Mouse (Mus musculus) cerebellum, adult 2 months (tissue): ENCODE measurements around the gene Cnbd2. TPM values are rescaled to one million over a fixed set of nuclear protein-coding genes. Genes with fewer than 3 reads are reported as not detected.
"Not testable (repeated sequence)": the region's sequence is repeated elsewhere in the genome, so short reads cannot be mapped to it uniquely, and the experiment has no call there.

Experiments used
- DNase-seq, 2 experiments: peaks; one replicate each; pipeline ENCODE4 v3.0.0; 2021
- H3K27ac ChIP-seq: fragments of 200-500 bp; 2 replicates; pipeline ENCODE4 v1.5.1; 2012; ENCODE audit warnings: low read length, control low read depth, inconsistent platforms; ENCODE audit not compliant: insufficient read depth
- H3K27me3 ChIP-seq: fragments of 200-500 bp; 2 replicates; pipeline ENCODE4 v1.6.1; 2012; ENCODE audit warnings: inconsistent platforms, mild to moderate bottlenecking, low read length, moderate library complexity; ENCODE audit not compliant: control insufficient read depth, insufficient read depth
- H3K4me1 ChIP-seq: fragments of 200-500 bp; 2 replicates; pipeline ENCODE4 v1.6.1; 2011; ENCODE audit warnings: low read length; ENCODE audit not compliant: control insufficient read depth, insufficient read depth
- H3K4me3 ChIP-seq: fragments of 200-500 bp; replicated peaks from 2 replicates; pipeline ENCODE3; 2011; ENCODE audit warnings: mild to moderate bottlenecking, low read depth, low read length, control low read depth; ENCODE audit not compliant: insufficient read depth
- CTCF ChIP-seq: fragments of 200-500 bp; IDR thresholded peaks from 2 replicates; pipeline ENCODE4 v1.5.1; 2011; ENCODE audit warnings: low read depth, mild to moderate bottlenecking, control low read depth, low read length, moderate library complexity, borderline replicate concordance; ENCODE audit not compliant: insufficient read depth
- POLR2A ChIP-seq: fragments of 200-500 bp; IDR thresholded peaks from 2 replicates; pipeline ENCODE4 v1.6.1; 2011; ENCODE audit warnings: low read length, control low read depth, borderline replicate concordance; ENCODE audit not compliant: insufficient read depth
- WGBS: fragments of 180-500 bp; shearing (Covaris S2); methylation state at CpG from one replicate; pipeline ENCODE4 v1.1.7; 2018; 5-methylcytosine and 5-hydroxymethylcytosine counted together
- polyA plus RNA-seq: library from polyadenylated mRNA; depleted of rRNA; stranded (reverse); fragments of >200 nt; gene quantifications from 2 replicates; pipeline ENCODE4 v1.2.3, GENCODE M21; 2012

Gene Cnbd2
- polyA plus RNA-seq, 1 experiment: 9.5 TPM

DNA sequence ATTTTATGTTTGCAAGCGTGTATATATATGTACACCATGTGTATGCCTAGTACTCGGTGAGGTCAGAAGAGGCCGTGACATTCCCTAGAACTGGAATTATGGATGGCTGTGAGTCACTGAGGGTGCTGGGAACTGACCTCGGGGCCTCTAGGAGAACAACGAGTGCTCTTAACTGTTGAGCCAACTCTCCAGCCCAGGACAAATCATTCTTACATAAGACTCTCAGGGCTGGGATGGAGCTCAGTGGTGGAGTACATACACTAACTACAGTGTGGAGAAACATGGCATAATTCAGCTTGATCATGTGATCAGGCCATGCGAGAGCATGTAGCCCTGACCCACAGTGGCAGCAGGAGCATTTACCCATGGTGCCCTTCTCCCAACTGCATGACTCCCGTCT lies 85.9 kb downstream of the Cnbd2 start:
- WGBS: 93% methylated on average over 7 of the region's 7 CpGs
- no peak overlapping the region for H3K4me3 ChIP-seq
- no peak for DNase-seq
- no peak for TF ChIP-seq POLR2A
- TF ChIP-seq CTCF: no peak
- no peaks in the 10 kb centered on the region for H3K27me3 ChIP-seq
- H3K27ac ChIP-seq: no peak overlapping the region
- peaks cover 3% of the 10 kb centered on the region for H3K4me1 ChIP-seq

DNA sequence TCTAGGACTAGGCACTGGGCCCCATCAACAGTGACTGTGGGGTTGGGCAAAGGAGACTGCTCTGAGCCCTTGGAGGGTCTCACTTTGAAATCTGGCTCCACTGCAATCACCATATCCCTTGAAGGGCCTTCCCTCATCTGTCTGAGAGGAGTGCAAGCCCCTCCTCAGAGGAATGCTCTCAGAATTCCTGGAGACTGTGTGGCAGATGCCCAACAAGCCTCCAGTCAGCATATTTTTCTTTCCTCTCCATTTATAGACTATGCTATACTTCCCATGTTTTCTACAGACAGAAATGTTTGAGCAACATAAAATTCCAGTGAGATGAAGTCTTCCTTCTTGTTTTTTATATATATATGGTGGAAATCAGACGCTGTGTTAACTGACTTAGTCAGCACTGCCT lies 87.4 kb downstream of the Cnbd2 start:
- 93% methylated on average over 1 of the region's 1 CpGs for WGBS
- no peak overlapping the region for H3K27ac ChIP-seq
- no peaks in the 10 kb centered on the region for H3K27me3 ChIP-seq
- no peak for TF ChIP-seq CTCF
- TF ChIP-seq POLR2A: no peak
- no peak for DNase-seq
- H3K4me1 ChIP-seq: no peaks in the 10 kb centered on the region
- H3K4me3 ChIP-seq: no peak overlapping the region

DNA sequence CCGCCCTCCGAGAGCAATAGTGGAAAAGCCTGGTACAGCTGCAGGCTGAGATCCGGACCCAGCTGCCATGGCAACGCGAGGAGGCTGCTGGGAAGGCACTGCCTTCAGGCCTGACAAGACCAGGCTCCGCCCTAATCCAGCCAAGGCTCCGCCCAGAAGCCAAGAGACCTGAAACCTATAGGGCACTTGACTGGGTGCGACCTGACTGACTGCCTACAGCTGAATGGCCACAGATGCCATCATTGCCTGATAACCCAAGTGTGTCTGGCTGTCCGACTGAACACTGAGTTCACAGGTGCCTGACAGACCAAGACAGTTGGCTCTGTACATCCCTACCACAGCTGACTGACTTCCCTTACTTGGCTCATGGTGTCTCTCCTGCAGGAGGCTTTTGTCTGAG lies 89.2 kb downstream of the Cnbd2 start:
- Histone ChIP-seq H3K4me3 (no peak overlapping the region), H3K4me1 (no peaks in the 10 kb centered on the region), H3K27ac (no peak overlapping the region), H3K27me3 (no peaks in the 10 kb centered on the region)
- WGBS: 11% methylated on average over 9 of the region's 9 CpGs
- TF ChIP-seq POLR2A (no peak), CTCF (no peak)
- DNase-seq: no peak

DNA sequence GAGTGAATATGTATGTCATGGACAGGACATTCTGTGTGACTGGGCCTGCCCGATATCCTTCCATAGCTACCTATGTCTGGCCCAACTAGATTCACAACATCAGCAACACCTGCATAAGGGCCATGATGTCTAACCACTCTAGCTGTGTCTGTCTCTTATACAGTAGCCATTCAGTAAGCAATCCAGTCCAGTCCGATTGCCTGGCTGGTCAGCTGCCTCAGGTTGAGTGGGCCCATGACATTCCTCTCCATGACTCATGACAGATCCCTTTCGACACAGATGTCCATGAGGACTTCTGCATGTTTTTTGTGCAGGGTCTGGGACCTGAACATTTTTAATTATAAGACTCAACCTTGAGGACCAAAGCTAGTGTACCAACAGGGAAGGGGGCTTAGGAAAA lies 89.9 kb downstream of the Cnbd2 start:
- no peak for DNase-seq
- H3K4me3 ChIP-seq: no peak overlapping the region
- TF ChIP-seq CTCF (no peak), POLR2A (no peak)
- H3K4me1 ChIP-seq: no peaks in the 10 kb centered on the region
- no peak overlapping the region for H3K27ac ChIP-seq
- 92% methylated on average over 3 of the region's 3 CpGs for WGBS
- H3K27me3 ChIP-seq: no peaks in the 10 kb centered on the region

DNA sequence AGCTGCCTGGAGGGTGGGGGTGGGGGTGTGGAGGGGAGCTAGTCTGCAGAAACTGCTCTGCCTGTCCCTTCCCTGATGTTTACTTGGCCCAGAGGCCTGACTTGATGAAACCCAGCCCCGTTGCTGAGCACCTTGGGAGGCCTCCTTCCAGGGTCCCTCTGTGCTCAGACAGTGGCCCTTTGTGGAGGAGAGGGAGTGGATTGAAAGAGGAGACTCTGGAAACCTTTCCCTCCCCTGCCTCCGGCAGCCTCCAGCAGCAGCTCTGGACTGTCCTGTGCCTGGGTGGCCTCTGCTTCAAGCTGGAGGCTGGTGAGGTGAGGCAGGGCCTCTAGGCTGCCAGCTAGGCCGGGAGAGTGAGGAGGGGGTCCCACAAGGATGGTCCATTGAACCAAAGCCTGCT lies 94.9 kb downstream of the Cnbd2 start:
- TF ChIP-seq CTCF (no peak), POLR2A (no peak)
- DNase-seq: no peak
- WGBS: 22% methylated on average over 3 of the region's 3 CpGs
- H3K27me3 ChIP-seq: no peaks in the 10 kb centered on the region
- H3K4me3 ChIP-seq: no peak overlapping the region
- no peak overlapping the region for H3K27ac ChIP-seq
- H3K4me1 ChIP-seq: no peaks in the 10 kb centered on the region

DNA sequence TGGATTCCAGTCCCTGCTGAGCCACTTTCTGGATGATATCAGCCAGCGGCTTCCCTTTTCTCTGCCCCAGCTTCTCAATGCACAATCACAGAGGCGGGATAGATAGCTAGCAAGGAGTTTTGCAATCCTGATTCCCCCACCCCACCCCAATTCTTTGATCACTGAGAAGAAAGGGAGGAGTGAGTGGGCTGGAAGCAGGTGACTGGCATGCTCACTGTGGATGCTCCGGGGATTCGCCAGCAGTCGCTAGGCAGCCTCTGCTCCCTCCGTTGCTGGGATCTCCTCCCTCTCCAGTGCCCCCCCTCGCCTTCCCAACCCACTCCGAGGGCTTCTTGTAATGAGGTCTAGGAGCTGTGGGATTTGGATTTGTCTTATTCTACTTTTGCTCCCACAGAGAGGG lies 96.1 kb downstream of the Cnbd2 start:
- H3K27me3 ChIP-seq: no peaks in the 10 kb centered on the region
- no peak overlapping the region for H3K27ac ChIP-seq
- TF ChIP-seq POLR2A: no peak
- TF ChIP-seq CTCF: no peak
- 11% methylated on average over 8 of the region's 8 CpGs for WGBS
- H3K4me1 ChIP-seq: no peaks in the 10 kb centered on the region
- no peak overlapping the region for H3K4me3 ChIP-seq
- no peak for DNase-seq

DNA sequence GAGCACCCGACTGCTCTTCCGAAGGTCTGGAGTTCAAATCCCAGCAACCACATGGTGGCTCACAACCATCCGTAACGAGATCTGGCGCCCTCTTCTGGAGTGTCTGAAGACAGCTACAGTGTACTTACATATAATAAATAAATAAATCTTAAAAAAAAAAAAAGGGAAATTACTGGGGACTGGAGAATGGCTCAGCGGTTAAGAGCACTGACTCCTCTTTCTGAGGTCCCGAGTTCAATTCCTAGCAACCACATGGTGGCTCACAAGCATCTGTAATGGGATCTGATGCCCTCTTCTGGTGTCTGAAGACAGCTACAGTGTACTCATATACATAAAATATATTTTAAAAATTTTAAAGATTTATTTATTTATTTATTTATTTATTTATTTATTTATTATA lies 99.2 kb downstream of the Cnbd2 start:
- not testable (repeated sequence) for H3K4me3 ChIP-seq, H3K4me1 ChIP-seq, DNase-seq, H3K27me3 ChIP-seq, H3K27ac ChIP-seq
- WGBS: 78% methylated on average over 7 of the region's 7 CpGs

DNA sequence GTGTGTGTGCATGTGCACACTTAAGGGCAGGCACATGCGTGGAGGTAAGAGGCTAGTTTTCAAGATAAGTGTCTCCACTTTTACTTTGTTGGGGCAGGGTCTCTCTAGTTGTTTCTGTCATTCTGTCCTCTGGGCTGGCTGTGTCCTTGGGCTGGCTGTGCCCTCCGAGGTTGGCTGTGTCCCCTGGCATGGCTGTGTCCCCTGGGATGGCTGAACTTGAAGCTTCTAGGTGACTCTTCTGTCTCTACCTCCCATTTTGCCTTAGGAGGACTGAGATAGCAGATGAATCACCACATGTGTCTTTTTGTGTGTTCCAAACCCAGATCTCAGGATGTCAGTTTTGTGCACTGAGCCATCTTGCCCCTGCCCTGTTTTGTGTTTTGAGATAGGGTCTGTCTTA lies 102.9 kb downstream of the Cnbd2 start:
- WGBS: 62% methylated on average over 2 of the region's 2 CpGs
- no peak for DNase-seq
- H3K4me1 ChIP-seq: no peaks in the 10 kb centered on the region
- TF ChIP-seq CTCF: no peak
- no peak for TF ChIP-seq POLR2A
- no peaks in the 10 kb centered on the region for H3K27me3 ChIP-seq
- no peak overlapping the region for H3K27ac ChIP-seq
- no peak overlapping the region for H3K4me3 ChIP-seq

DNA sequence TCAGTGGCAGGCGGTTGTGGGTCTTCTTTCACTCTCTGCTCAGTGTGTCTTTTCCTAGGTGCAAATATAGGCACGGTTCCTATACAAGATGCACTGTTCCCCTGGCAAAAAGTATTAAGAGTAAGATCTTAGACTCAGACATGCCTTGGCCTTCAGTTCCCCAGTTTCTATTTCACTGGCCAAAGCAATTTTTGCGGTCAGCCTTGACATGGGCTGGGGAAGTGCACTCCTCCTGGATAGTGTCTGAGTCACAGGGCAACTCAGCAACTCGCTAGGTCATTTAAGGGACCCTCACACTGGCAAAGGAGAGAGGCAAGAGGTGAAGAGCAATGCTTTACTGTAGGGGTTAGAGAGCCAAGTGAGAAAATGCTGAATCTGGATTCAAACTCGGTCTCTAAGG lies 103.6 kb downstream of the Cnbd2 start:
- H3K27me3 ChIP-seq: no peaks in the 10 kb centered on the region
- WGBS: 86% methylated on average over 5 of the region's 5 CpGs
- TF ChIP-seq CTCF (no peak), POLR2A (no peak)
- no peaks in the 10 kb centered on the region for H3K4me1 ChIP-seq
- H3K27ac ChIP-seq: no peak overlapping the region
- no peak for DNase-seq
- H3K4me3 ChIP-seq: no peak overlapping the region
